Mouse (Mus musculus) brain, adult 2 months (tissue): ENCODE measurements around the gene Vwa5b1.
A peak's percentile ranks its signal among the peaks of the same experiment; 100 is the strongest.

Source experiments
- DNase-seq: peaks from one replicate; pipeline ENCODE4 v3.0.0; 2011; ENCODE audit warnings: low read depth, low spot score

Vwa5b1 gene

GRCm38 (mm10) chr4:138578406-138578805 lies 57.3 kb downstream of the Vwa5b1 start:
- DNase-seq: no peak

- no peak for DNase-seq
Observed at GRCm38 (mm10) chr4:138576661-138577060, 59.0 kb downstream of the Vwa5b1 start.

GRCm38 (mm10) chr4:138574800-138575606 lies 60.7 kb downstream of the Vwa5b1 start:
- peak; percentile 66 for DNase-seq

- DNase-seq: no peak
Observed at GRCm38 (mm10) chr4:138569928-138570327, 65.8 kb downstream of the Vwa5b1 start.

- peak; percentile 66 for DNase-seq
Observed at GRCm38 (mm10) chr4:138568275-138568674, 67.4 kb downstream of the Vwa5b1 start.

GRCm38 (mm10) chr4:138561986-138562385 lies 73.7 kb downstream of the Vwa5b1 start:
- DNase-seq: peak; percentile 94

- DNase-seq: peak; percentile 74
Observed at GRCm38 (mm10) chr4:138555531-138555930, 80.2 kb downstream of the Vwa5b1 start.

- DNase-seq: no peak
Observed at GRCm38 (mm10) chr4:138554934-138555333, 80.8 kb downstream of the Vwa5b1 start.

- DNase-seq: no peak
Observed at GRCm38 (mm10) chr4:138554302-138554701, 81.4 kb downstream of the Vwa5b1 start.

GRCm38 (mm10) chr4:138553516-138553933 lies 82.2 kb downstream of the Vwa5b1 start:
- DNase-seq: peak; percentile 76

GRCm38 (mm10) chr4:138553116-138553515 lies 82.6 kb downstream of the Vwa5b1 start:
- DNase-seq: no peak

GRCm38 (mm10) chr4:138551601-138552000 lies 84.1 kb downstream of the Vwa5b1 start:
- DNase-seq: peak; percentile 76

GRCm38 (mm10) chr4:138550557-138550956 lies 85.1 kb downstream of the Vwa5b1 start:
- DNase-seq: no peak

- peak; percentile 49 for DNase-seq
Observed at GRCm38 (mm10) chr4:138548960-138549359, 86.7 kb downstream of the Vwa5b1 start.

GRCm38 (mm10) chr4:138548124-138548561 lies 87.5 kb downstream of the Vwa5b1 start:
- peak; percentile 87 for DNase-seq

GRCm38 (mm10) chr4:138547556-138547955 lies 88.1 kb downstream of the Vwa5b1 start:
- DNase-seq: no peak

GRCm38 (mm10) chr4:138547041-138547440 lies 88.6 kb downstream of the Vwa5b1 start:
- no peak for DNase-seq

GRCm38 (mm10) chr4:138546241-138546640 lies 89.4 kb downstream of the Vwa5b1 start:
- DNase-seq: no peak

GRCm38 (mm10) chr4:138543177-138543576 lies 92.5 kb downstream of the Vwa5b1 start:
- DNase-seq: peak; percentile 92

GRCm38 (mm10) chr4:138538084-138538449 lies 97.6 kb downstream of the Vwa5b1 start:
- no peak for DNase-seq

GRCm38 (mm10) chr4:138537210-138538083 lies 98.2 kb downstream of the Vwa5b1 start:
- DNase-seq: peak; percentile 94

- no peak for DNase-seq
Observed at GRCm38 (mm10) chr4:138535610-138536009, 100.1 kb downstream of the Vwa5b1 start.
